Mouse (Mus musculus) cerebellum, postnatal 10 days (tissue): Measurements from ENCODE around the gene Prrx2.
A peak's percentile ranks its signal among the peaks of the same experiment; 100 is the strongest.
"Not testable (repeated sequence)": the region's sequence is repeated elsewhere in the genome, so short reads cannot be mapped to it uniquely, and the experiment has no call there.

ENCODE experiments used
- DNase-seq, 2 experiments: peaks; one replicate each; pipeline ENCODE4 v3.0.0; 2021; ENCODE audit warnings: mixed read lengths in 2 of 2

Prrx2 gene

GRCm38 (mm10) chr2:30914836-30915235 is 80.1 kb downstream of the Prrx2 start:
- no peak for DNase-seq

GRCm38 (mm10) chr2:30915376-30915775 is 80.6 kb downstream of the Prrx2 start:
- no peak for DNase-seq

- not testable (repeated sequence) for DNase-seq
Observed at GRCm38 (mm10) chr2:30915933-30916332, 81.2 kb downstream of the Prrx2 start.

GRCm38 (mm10) chr2:30917649-30918048 is 82.9 kb downstream of the Prrx2 start:
- no peak for DNase-seq

- DNase-seq = no peak
Observed at GRCm38 (mm10) chr2:30918126-30918525, 83.4 kb downstream of the Prrx2 start.

GRCm38 (mm10) chr2:30918780-30919329 is 84.1 kb downstream of the Prrx2 start:
- DNase-seq = no peak

- no peak for DNase-seq
Observed at GRCm38 (mm10) chr2:30920216-30920615, 85.4 kb downstream of the Prrx2 start.

- DNase-seq = no peak
Observed at GRCm38 (mm10) chr2:30923099-30923498, 88.3 kb downstream of the Prrx2 start.

- DNase-seq = no peak
Observed at GRCm38 (mm10) chr2:30925181-30925580, 90.4 kb downstream of the Prrx2 start.

- DNase-seq = no peak
Observed at GRCm38 (mm10) chr2:30926381-30926780, 91.6 kb downstream of the Prrx2 start.

GRCm38 (mm10) chr2:30927151-30927781 is 92.5 kb downstream of the Prrx2 start:
- peak in 1 of 2 experiments; percentile 26 for DNase-seq

- peak; percentile 93 to 96 for DNase-seq
Observed at GRCm38 (mm10) chr2:30927844-30928628, 93.3 kb downstream of the Prrx2 start.

GRCm38 (mm10) chr2:30928893-30929482 is 94.2 kb downstream of the Prrx2 start:
- no peak for DNase-seq

- peak; percentile 89 to 90 for DNase-seq
Observed at GRCm38 (mm10) chr2:30929483-30930045, 94.8 kb downstream of the Prrx2 start, which contains the start of gene Ptges. Ptges (minus strand) TSS chr2:30929863.

GRCm38 (mm10) chr2:30930846-30931245 is 96.1 kb downstream of the Prrx2 start:
- not testable (repeated sequence) for DNase-seq
